Mouse (Mus musculus): Measurements from ENCODE around the gene C1qtnf5. TPM values are rescaled to one million over a fixed set of nuclear protein-coding genes. Genes with fewer than 3 reads are reported as not detected.

The C1qtnf5 gene
- polyA plus RNA-seq, 1 experiment: not detected

GRCm38 (mm10) chr9:44085741-44086665 is 21.0 kb upstream of the C1qtnf5 start:
- H3K27me3 ChIP-seq (ENCODE audit: control insufficient read depth, insufficient read depth, low read length, poor library complexity, severe bottlenecking): no peaks in the 10 kb centered on the region
- TF ChIP-seq CTCF (IDR thresholded peaks at IDR 0.05; ENCODE audit: low read depth, low read length): no peak
- no peak for TF ChIP-seq POLR2A (IDR thresholded peaks at IDR 0.05; ENCODE audit: insufficient read depth, low read length)
- no peak for TF ChIP-seq EP300 (IDR thresholded peaks at IDR 0.05; ENCODE audit: insufficient read depth, low read depth, low read length)
- H3K4me3 ChIP-seq (ENCODE audit: low read depth, low read length): no peak overlapping the region
- no peaks in the 10 kb centered on the region for H3K9me3 ChIP-seq (replicated peaks; ENCODE audit: control insufficient read depth, insufficient read depth, low read length, poor library complexity, severe bottlenecking)
- no peaks in the 10 kb centered on the region for H3K36me3 ChIP-seq (ENCODE audit: control insufficient read depth, insufficient read depth, low read length, poor library complexity, severe bottlenecking)
- no peak overlapping the region for H3K27ac ChIP-seq (ENCODE audit: insufficient read depth, low read length)
- no peak overlapping the region for H3K9ac ChIP-seq (ENCODE audit: low read depth, poor library complexity, severe bottlenecking)
- peaks cover 7% of the 10 kb centered on the region for H3K4me1 ChIP-seq (ENCODE audit: control insufficient read depth, insufficient read depth, low read length)

- no peak overlapping the region for H3K9ac ChIP-seq (ENCODE audit: low read depth, poor library complexity, severe bottlenecking)
- TF ChIP-seq POLR2A (IDR thresholded peaks at IDR 0.05; ENCODE audit: insufficient read depth, low read length) (no peak), CTCF (IDR thresholded peaks at IDR 0.05; ENCODE audit: low read depth, low read length) (no peak), EP300 (IDR thresholded peaks at IDR 0.05; ENCODE audit: insufficient read depth, low read depth, low read length) (no peak)
- H3K36me3 ChIP-seq (ENCODE audit: control insufficient read depth, insufficient read depth, low read length, poor library complexity, severe bottlenecking): no peaks in the 10 kb centered on the region
- H3K27ac ChIP-seq (ENCODE audit: insufficient read depth, low read length): no peak overlapping the region
- H3K27me3 ChIP-seq (ENCODE audit: control insufficient read depth, insufficient read depth, low read length, poor library complexity, severe bottlenecking): no peaks in the 10 kb centered on the region
- H3K4me3 ChIP-seq (ENCODE audit: low read depth, low read length): no peak overlapping the region
- peaks cover 7% of the 10 kb centered on the region for H3K4me1 ChIP-seq (ENCODE audit: control insufficient read depth, insufficient read depth, low read length)
- no peaks in the 10 kb centered on the region for H3K9me3 ChIP-seq (replicated peaks; ENCODE audit: control insufficient read depth, insufficient read depth, low read length, poor library complexity, severe bottlenecking)
Observed at GRCm38 (mm10) chr9:44086960-44087359, 20.1 kb upstream of the C1qtnf5 start.

GRCm38 (mm10) chr9:44087761-44088455 is 19.1 kb upstream of the C1qtnf5 start:
- H3K4me3 ChIP-seq (ENCODE audit: low read depth, low read length): no peak overlapping the region
- no peak overlapping the region for H3K27ac ChIP-seq (ENCODE audit: insufficient read depth, low read length)
- H3K9me3 ChIP-seq (replicated peaks; ENCODE audit: control insufficient read depth, insufficient read depth, low read length, poor library complexity, severe bottlenecking): no peaks in the 10 kb centered on the region
- no peak overlapping the region for H3K9ac ChIP-seq (ENCODE audit: low read depth, poor library complexity, severe bottlenecking)
- no peak for TF ChIP-seq CTCF (IDR thresholded peaks at IDR 0.05; ENCODE audit: low read depth, low read length)
- TF ChIP-seq POLR2A (IDR thresholded peaks at IDR 0.05; ENCODE audit: insufficient read depth, low read length): no peak
- no peak for TF ChIP-seq EP300 (IDR thresholded peaks at IDR 0.05; ENCODE audit: insufficient read depth, low read depth, low read length)
- peaks cover 7% of the 10 kb centered on the region for H3K4me1 ChIP-seq (ENCODE audit: control insufficient read depth, insufficient read depth, low read length)
- H3K27me3 ChIP-seq (ENCODE audit: control insufficient read depth, insufficient read depth, low read length, poor library complexity, severe bottlenecking): no peaks in the 10 kb centered on the region
- no peaks in the 10 kb centered on the region for H3K36me3 ChIP-seq (ENCODE audit: control insufficient read depth, insufficient read depth, low read length, poor library complexity, severe bottlenecking)

DNA sequence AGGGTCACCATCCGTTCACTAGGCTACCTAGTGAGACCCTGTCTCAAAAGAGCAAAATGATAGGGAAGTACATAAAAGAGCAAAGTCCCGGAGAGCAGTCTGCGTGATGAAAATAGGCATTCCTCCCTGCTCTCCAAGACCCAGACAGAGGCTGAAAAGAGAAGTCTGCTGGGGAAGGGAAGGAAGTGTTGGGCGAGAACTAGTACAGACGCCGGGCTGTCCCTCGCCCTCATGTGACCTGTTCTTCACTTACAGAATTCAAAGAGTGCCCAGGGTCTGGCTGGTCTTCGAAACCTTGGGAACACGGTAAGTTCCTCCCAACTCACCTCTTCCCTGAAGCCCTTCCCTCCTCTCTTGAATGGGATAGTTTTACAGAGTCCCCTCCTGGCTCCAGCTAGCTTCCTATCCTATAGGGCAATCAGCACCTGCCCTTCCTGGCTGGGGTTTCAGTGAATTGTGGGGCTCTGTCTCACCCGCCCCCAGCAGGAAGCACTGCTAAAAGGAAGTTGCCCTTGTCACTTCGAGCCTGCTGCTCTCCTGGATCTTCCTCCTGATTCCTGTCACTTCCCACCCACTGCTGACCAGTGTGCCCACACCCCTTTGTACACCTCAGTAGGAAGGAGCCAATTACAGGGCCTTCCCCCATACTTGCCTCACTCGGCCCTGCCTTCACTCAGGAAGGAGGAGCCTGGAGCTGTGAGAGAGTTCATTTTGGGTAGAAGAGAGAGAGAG is 18.0 kb upstream of the C1qtnf5 start:
- Histone ChIP-seq H3K4me1 (ENCODE audit: control insufficient read depth, insufficient read depth, low read length) (peaks cover 7% of the 10 kb centered on the region), H3K27ac (ENCODE audit: insufficient read depth, low read length) (no peak overlapping the region), H3K27me3 (ENCODE audit: control insufficient read depth, insufficient read depth, low read length, poor library complexity, severe bottlenecking) (no peaks in the 10 kb centered on the region), H3K9me3 (replicated peaks; ENCODE audit: control insufficient read depth, insufficient read depth, low read length, poor library complexity, severe bottlenecking) (no peaks in the 10 kb centered on the region), H3K36me3 (ENCODE audit: control insufficient read depth, insufficient read depth, low read length, poor library complexity, severe bottlenecking) (no peaks in the 10 kb centered on the region), H3K9ac (ENCODE audit: low read depth, poor library complexity, severe bottlenecking) (no peak overlapping the region), H3K4me3 (ENCODE audit: low read depth, low read length) (no peak overlapping the region)
- TF ChIP-seq POLR2A (IDR thresholded peaks at IDR 0.05; ENCODE audit: insufficient read depth, low read length) (no peak), CTCF (IDR thresholded peaks at IDR 0.05; ENCODE audit: low read depth, low read length) (no peak), EP300 (IDR thresholded peaks at IDR 0.05; ENCODE audit: insufficient read depth, low read depth, low read length) (no peak)

- TF ChIP-seq POLR2A (IDR thresholded peaks at IDR 0.05; ENCODE audit: insufficient read depth, low read length) (no peak), CTCF (IDR thresholded peaks at IDR 0.05; ENCODE audit: low read depth, low read length) (peak; percentile 97), EP300 (IDR thresholded peaks at IDR 0.05; ENCODE audit: insufficient read depth, low read depth, low read length) (peak; percentile 34; the same call in 1 of the 2 replicates)
- Histone ChIP-seq H3K4me1 (ENCODE audit: control insufficient read depth, insufficient read depth, low read length) (no peaks in the 10 kb centered on the region), H3K9ac (ENCODE audit: low read depth, poor library complexity, severe bottlenecking) (no peak overlapping the region), H3K27me3 (ENCODE audit: control insufficient read depth, insufficient read depth, low read length, poor library complexity, severe bottlenecking) (no peaks in the 10 kb centered on the region), H3K9me3 (replicated peaks; ENCODE audit: control insufficient read depth, insufficient read depth, low read length, poor library complexity, severe bottlenecking) (no peaks in the 10 kb centered on the region), H3K36me3 (ENCODE audit: control insufficient read depth, insufficient read depth, low read length, poor library complexity, severe bottlenecking) (no peaks in the 10 kb centered on the region), H3K27ac (ENCODE audit: insufficient read depth, low read length) (no peak overlapping the region), H3K4me3 (ENCODE audit: low read depth, low read length) (no peak overlapping the region)
Observed at GRCm38 (mm10) chr9:44093612-44094503, 13.2 kb upstream of the C1qtnf5 start.

All from ES-Bruce4 (cell line).